Mouse (Mus musculus) stomach, embryonic 15.5 days (tissue): ENCODE results near the gene Epb41l4b. TPM values are rescaled to one million over a fixed set of nuclear protein-coding genes. Genes with fewer than 3 reads are reported as not detected.

Experiments
- ATAC-seq: fragments of 200-750 bp; cut with Nextera tagmentation; 2 replicates; pipeline ENCODE4 v1.8.0; 2017; ENCODE audit warnings: low read depth, moderate number of reproducible peaks, moderate TSS enrichment; ENCODE audit not compliant: insufficient read depth, low FRiP score
- H3K27ac ChIP-seq: fragments of 300-500 bp; sonication (generic); 2 replicates; pipeline ENCODE4 v1.5.1; 2015; ENCODE audit warnings: mild to moderate bottlenecking, inconsistent platforms
- H3K27me3 ChIP-seq: fragments of 300-500 bp; sonication (generic); replicated peaks from 2 replicates; pipeline ENCODE4 v1.6.1; 2015; ENCODE audit warnings: inconsistent platforms
- H3K36me3 ChIP-seq: fragments of 300-500 bp; sonication (generic); 2 replicates; pipeline ENCODE4 v1.6.1; 2015; ENCODE audit warnings: inconsistent platforms
- H3K4me1 ChIP-seq: fragments of 300-500 bp; sonication (generic); 2 replicates; pipeline ENCODE4 v1.6.1; 2015; ENCODE audit warnings: inconsistent platforms
- H3K4me2 ChIP-seq: fragments of 300-500 bp; sonication (generic); 2 replicates; pipeline ENCODE4 v1.6.1; 2015; ENCODE audit warnings: mild to moderate bottlenecking, inconsistent platforms
- H3K4me3 ChIP-seq: fragments of 300-500 bp; sonication (generic); replicated peaks from 2 replicates; pipeline ENCODE4 v1.5.1; 2015; ENCODE audit warnings: inconsistent platforms
- H3K9ac ChIP-seq: fragments of 300-500 bp; sonication (generic); 2 replicates; pipeline ENCODE4 v1.6.1; 2015; ENCODE audit warnings: inconsistent platforms
- H3K9me3 ChIP-seq: fragments of 300-500 bp; sonication (generic); 2 replicates; pipeline ENCODE4 v1.6.1; 2016; ENCODE audit warnings: inconsistent platforms
- WGBS: fragments of 180-500 bp; shearing (Covaris S2); methylation state at CpG from one replicate; pipeline ENCODE4 v1.1.7; 2015; 5-methylcytosine and 5-hydroxymethylcytosine counted together
- polyA plus RNA-seq: library from polyadenylated mRNA; unstranded; fragments of >200 nt; fragmentation: Nextera tagmentation; extraction: Ambion mirVana; gene quantifications from 2 replicates; pipeline ENCODE4 v1.2.1, GENCODE M21; 2015

Epb41l4b gene
- polyA plus RNA-seq, 1 experiment from 2014 or later, result 11.4 TPM

- Histone ChIP-seq H3K9ac (no peak overlapping the region), H3K4me1 (no peaks in the 10 kb centered on the region), H3K4me2 (no peak overlapping the region), H3K9me3 (no peaks in the 10 kb centered on the region), H3K36me3 (no peaks in the 10 kb centered on the region), H3K27ac (no peak overlapping the region), H3K27me3 (no peaks in the 10 kb centered on the region), H3K4me3 (no peak overlapping the region)
- 67% methylated on average over 6 of the region's 6 CpGs for WGBS
- ATAC-seq, result no peak
Measured at GRCm38 (mm10) chr4:57048566-57048965, 94.7 kb downstream of the Epb41l4b start.

DNA sequence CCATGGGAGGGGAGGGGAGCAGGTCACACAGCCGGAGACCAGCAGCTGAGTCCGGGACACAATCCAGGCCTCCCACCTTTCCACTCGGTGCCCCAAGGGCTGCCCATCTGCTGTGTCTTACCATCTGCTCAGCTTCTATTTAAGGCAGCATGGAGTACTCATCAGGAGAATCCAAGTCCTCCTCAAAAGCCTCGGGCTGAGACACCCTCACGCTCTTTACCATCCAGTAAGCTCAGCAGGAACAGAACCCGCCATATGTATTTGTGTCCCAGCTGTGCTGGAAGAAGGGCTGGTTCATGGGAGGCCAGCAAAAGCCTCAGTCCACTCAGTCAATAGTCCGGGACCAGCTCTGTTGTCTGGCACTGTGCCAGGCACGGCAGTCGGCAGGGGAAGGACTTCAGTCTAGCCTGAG, 97.1 kb downstream of the Epb41l4b start:
- 66% methylated on average over 9 of the region's 9 CpGs for WGBS
- no peaks in the 10 kb centered on the region for H3K36me3 ChIP-seq
- no peak overlapping the region for H3K4me3 ChIP-seq
- no peaks in the 10 kb centered on the region for H3K9me3 ChIP-seq
- H3K4me2 ChIP-seq, result no peak overlapping the region
- no peak overlapping the region for H3K9ac ChIP-seq
- ATAC-seq, result no peak
- H3K27ac ChIP-seq, result no peak overlapping the region
- no peaks in the 10 kb centered on the region for H3K4me1 ChIP-seq
- no peaks in the 10 kb centered on the region for H3K27me3 ChIP-seq

DNA sequence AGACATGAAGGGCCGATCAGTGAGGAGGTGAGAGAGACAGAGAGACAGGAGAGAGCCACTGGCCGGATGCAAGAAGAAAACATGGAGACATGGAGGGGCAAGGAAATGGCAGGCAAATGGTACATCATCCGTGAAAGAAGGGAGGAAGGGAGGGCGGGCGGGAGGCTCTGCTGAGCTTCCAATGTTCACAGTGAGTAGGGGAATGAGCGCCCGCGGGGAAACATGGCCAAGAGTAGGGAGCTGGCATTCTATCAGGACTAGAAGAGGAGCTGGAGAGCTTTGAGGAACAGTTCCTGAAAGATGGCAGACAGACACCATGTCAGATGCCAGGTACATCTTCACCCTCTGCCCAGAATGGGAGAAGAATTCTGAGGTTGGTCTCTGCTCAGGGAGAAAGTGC, 99.6 kb downstream of the Epb41l4b start:
- no peaks in the 10 kb centered on the region for H3K9me3 ChIP-seq
- H3K4me3 ChIP-seq, result no peak overlapping the region
- H3K9ac ChIP-seq, result no peak overlapping the region
- H3K27me3 ChIP-seq, result no peaks in the 10 kb centered on the region
- peaks cover 4% of the 10 kb centered on the region; the same call in 1 of the 2 replicates for H3K4me1 ChIP-seq
- WGBS, result 86% methylated on average over 8 of the region's 8 CpGs
- no peak overlapping the region for H3K27ac ChIP-seq
- no peak for ATAC-seq
- H3K4me2 ChIP-seq, result no peak overlapping the region
- no peaks in the 10 kb centered on the region for H3K36me3 ChIP-seq

- Histone ChIP-seq H3K27me3 (no peaks in the 10 kb centered on the region), H3K27ac (no peak overlapping the region), H3K9ac (no peak overlapping the region), H3K4me2 (no peak overlapping the region), H3K36me3 (no peaks in the 10 kb centered on the region), H3K4me3 (no peak overlapping the region), H3K9me3 (no peaks in the 10 kb centered on the region), H3K4me1 (peaks cover 4% of the 10 kb centered on the region; the same call in 1 of the 2 replicates)
- no peak for ATAC-seq
- 88% methylated on average over 6 of the region's 6 CpGs for WGBS
Measured at GRCm38 (mm10) chr4:57041661-57042060, 101.6 kb downstream of the Epb41l4b start.

GRCm38 (mm10) chr4:57041211-57041610, 102.0 kb downstream of the Epb41l4b start:
- no peak overlapping the region for H3K27ac ChIP-seq
- no peak overlapping the region for H3K9ac ChIP-seq
- H3K27me3 ChIP-seq, result no peaks in the 10 kb centered on the region
- no peaks in the 10 kb centered on the region for H3K9me3 ChIP-seq
- no peaks in the 10 kb centered on the region for H3K36me3 ChIP-seq
- H3K4me1 ChIP-seq, result peaks cover 4% of the 10 kb centered on the region; the same call in 1 of the 2 replicates
- WGBS, result 92% methylated on average over 4 of the region's 4 CpGs
- no peak overlapping the region for H3K4me2 ChIP-seq
- H3K4me3 ChIP-seq, result no peak overlapping the region
- no peak for ATAC-seq

- Histone ChIP-seq H3K4me2 (no peak overlapping the region), H3K9ac (no peak overlapping the region), H3K27ac (no peak overlapping the region), H3K4me1 (peaks cover 4% of the 10 kb centered on the region; the same call in 1 of the 2 replicates), H3K27me3 (no peaks in the 10 kb centered on the region), H3K4me3 (no peak overlapping the region), H3K36me3 (no peaks in the 10 kb centered on the region), H3K9me3 (no peaks in the 10 kb centered on the region)
- ATAC-seq, result no peak
- 77% methylated on average over 8 of the region's 8 CpGs for WGBS
Measured at GRCm38 (mm10) chr4:57040481-57040880, 102.8 kb downstream of the Epb41l4b start.

GRCm38 (mm10) chr4:57039127-57040031, 103.9 kb downstream of the Epb41l4b start:
- no peaks in the 10 kb centered on the region for H3K9me3 ChIP-seq
- no peak overlapping the region for H3K9ac ChIP-seq
- ATAC-seq, result no peak; the same call in 1 of the 2 replicates
- H3K4me2 ChIP-seq, result peak overlapping the region; percentile 45
- peak overlapping the region; percentile 21; the same call in 1 of the 2 replicates for H3K4me3 ChIP-seq
- H3K27me3 ChIP-seq, result no peaks in the 10 kb centered on the region
- 18% methylated on average over 23 of the region's 23 CpGs for WGBS
- peaks cover 4% of the 10 kb centered on the region; the same call in 1 of the 2 replicates for H3K4me1 ChIP-seq
- no peaks in the 10 kb centered on the region for H3K36me3 ChIP-seq
- no peak overlapping the region for H3K27ac ChIP-seq

DNA sequence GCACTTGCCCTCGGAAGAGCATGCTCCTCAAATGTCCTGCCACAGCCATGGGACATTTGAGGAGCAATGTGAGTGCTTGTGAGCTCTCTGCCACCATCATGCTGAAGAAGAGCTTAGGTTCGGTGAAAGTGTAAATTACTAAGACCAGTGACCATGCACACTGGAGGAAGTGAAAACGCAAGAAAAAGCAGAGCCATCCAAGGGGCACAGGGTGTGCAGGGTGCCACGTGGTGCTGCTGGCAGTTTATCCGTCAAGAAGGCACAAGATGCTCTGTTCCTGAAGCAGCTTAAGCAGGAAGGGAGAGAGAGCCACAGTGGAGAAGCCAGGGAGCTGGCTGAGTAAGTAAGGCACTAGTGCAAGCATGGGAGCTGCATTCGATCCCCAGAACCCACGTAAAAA, 105.7 kb downstream of the Epb41l4b start:
- Histone ChIP-seq H3K27ac (no peak overlapping the region), H3K4me3 (no peak overlapping the region), H3K9me3 (no peaks in the 10 kb centered on the region), H3K27me3 (no peaks in the 10 kb centered on the region), H3K4me2 (no peak overlapping the region), H3K9ac (no peak overlapping the region), H3K4me1 (peaks cover 4% of the 10 kb centered on the region; the same call in 1 of the 2 replicates), H3K36me3 (no peaks in the 10 kb centered on the region)
- WGBS, result 77% methylated on average over 7 of the region's 7 CpGs
- ATAC-seq, result no peak

DNA sequence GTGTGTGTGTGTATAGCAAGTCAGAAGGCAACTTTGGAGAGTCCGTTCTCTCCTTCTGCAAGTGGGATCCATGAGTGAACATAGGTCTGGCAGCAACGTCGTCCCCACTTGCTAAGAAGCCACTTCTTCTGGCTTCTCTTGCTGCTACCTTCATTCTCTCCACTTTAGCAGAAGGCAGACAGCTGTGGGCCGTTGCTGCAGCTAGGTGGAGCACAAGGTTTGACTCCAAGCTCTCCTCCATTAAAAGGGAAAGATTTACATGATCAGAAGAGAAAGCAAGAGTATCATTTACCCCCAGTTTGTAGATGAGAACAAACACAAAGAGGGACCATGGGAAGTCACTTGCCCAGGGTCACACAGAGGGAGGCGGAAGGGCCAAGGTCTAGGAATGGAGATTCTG, 109.1 kb downstream of the Epb41l4b start:
- H3K9ac ChIP-seq, result no peak overlapping the region
- H3K27me3 ChIP-seq, result no peaks in the 10 kb centered on the region
- H3K36me3 ChIP-seq, result no peaks in the 10 kb centered on the region
- peaks cover under 1% of the 10 kb centered on the region; the same call in 1 of the 2 replicates for H3K4me1 ChIP-seq
- no peaks in the 10 kb centered on the region for H3K9me3 ChIP-seq
- no peak overlapping the region for H3K4me3 ChIP-seq
- no peak overlapping the region for H3K4me2 ChIP-seq
- WGBS, result 71% methylated on average over 5 of the region's 5 CpGs
- no peak for ATAC-seq
- no peak overlapping the region for H3K27ac ChIP-seq

- WGBS, result 51% methylated on average over 4 of the region's 4 CpGs
- ATAC-seq, result no peak
- H3K27ac ChIP-seq, result no peak overlapping the region
- no peaks in the 10 kb centered on the region for H3K9me3 ChIP-seq
- no peaks in the 10 kb centered on the region for H3K27me3 ChIP-seq
- H3K4me2 ChIP-seq, result no peak overlapping the region
- no peaks in the 10 kb centered on the region for H3K36me3 ChIP-seq
- no peak overlapping the region for H3K4me3 ChIP-seq
- H3K4me1 ChIP-seq, result no peaks in the 10 kb centered on the region
- H3K9ac ChIP-seq, result no peak overlapping the region
Measured at GRCm38 (mm10) chr4:57031440-57031839, 111.8 kb downstream of the Epb41l4b start.

GRCm38 (mm10) chr4:57027954-57028353, 115.3 kb downstream of the Epb41l4b start:
- Histone ChIP-seq H3K4me1 (no peaks in the 10 kb centered on the region), H3K4me3 (no peak overlapping the region), H3K4me2 (no peak overlapping the region), H3K27ac (no peak overlapping the region), H3K27me3 (no peaks in the 10 kb centered on the region), H3K9ac (no peak overlapping the region), H3K36me3 (no peaks in the 10 kb centered on the region), H3K9me3 (no peaks in the 10 kb centered on the region)
- ATAC-seq, result no peak
- 55% methylated on average over 10 of the region's 10 CpGs for WGBS

DNA sequence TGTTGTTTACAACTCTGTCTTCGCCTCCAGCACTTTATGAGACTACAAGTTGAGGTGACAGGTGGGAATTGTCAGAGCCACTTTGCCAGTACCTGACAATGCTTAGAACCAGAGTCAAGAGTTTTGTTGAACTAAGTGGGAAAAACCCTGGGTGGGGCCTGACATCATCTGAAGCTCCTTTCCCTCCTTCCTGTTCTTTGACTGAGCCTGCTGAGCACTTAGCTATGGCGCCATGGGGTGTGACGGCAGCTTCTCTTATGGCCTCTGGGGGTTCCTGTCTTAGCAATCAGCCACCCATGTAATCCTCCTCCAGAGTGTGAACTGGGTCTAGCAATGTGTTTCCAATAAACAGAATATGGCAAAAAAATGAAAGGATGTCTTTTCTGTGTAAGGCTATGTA, 119.7 kb downstream of the Epb41l4b start:
- no peaks in the 10 kb centered on the region for H3K36me3 ChIP-seq
- no peak overlapping the region for H3K4me2 ChIP-seq
- no peak for ATAC-seq
- no peaks in the 10 kb centered on the region for H3K4me1 ChIP-seq
- WGBS, result 52% methylated on average over 3 of the region's 3 CpGs
- no peak overlapping the region for H3K9ac ChIP-seq
- H3K27ac ChIP-seq, result no peak overlapping the region
- H3K4me3 ChIP-seq, result no peak overlapping the region
- no peaks in the 10 kb centered on the region for H3K9me3 ChIP-seq
- H3K27me3 ChIP-seq, result no peaks in the 10 kb centered on the region
